Mouse (Mus musculus): ENCODE measurements around the gene Hs2st1. TPM values are rescaled to one million over a fixed set of nuclear protein-coding genes. Genes with fewer than 3 reads are reported as not detected.

The Hs2st1 gene
- polyA plus RNA-seq, 1 experiment from 2014 or later: 14.0 TPM

- H3K4me3 ChIP-seq: no peak overlapping the region
- no peak overlapping the region for H3K27ac ChIP-seq
- peaks cover 25% of the 10 kb centered on the region for H3K4me1 ChIP-seq
- H3K36me3 ChIP-seq: no peaks in the 10 kb centered on the region
- no peaks in the 10 kb centered on the region for H3K27me3 ChIP-seq (ENCODE audit: insufficient read depth, poor library complexity, severe bottlenecking)
- no peak for DNase-seq (ENCODE audit: low spot score)
- WGBS: 79% methylated on average over 3 of the region's 3 CpGs
- H3K9me3 ChIP-seq: no peaks in the 10 kb centered on the region
These were observed 29.2 kb downstream of the Hs2st1 start for GRCm38 (mm10) chr3:144540805-144541204.

GRCm38 (mm10) chr3:144539051-144539450 is 30.9 kb downstream of the Hs2st1 start:
- Histone ChIP-seq H3K4me3 (no peak overlapping the region), H3K27ac (no peak overlapping the region), H3K36me3 (no peaks in the 10 kb centered on the region), H3K27me3 (ENCODE audit: insufficient read depth, poor library complexity, severe bottlenecking) (no peaks in the 10 kb centered on the region), H3K4me1 (peaks cover 25% of the 10 kb centered on the region), H3K9me3 (no peaks in the 10 kb centered on the region)
- DNase-seq (ENCODE audit: low spot score): no peak
- WGBS: 78% methylated on average over 3 of the region's 3 CpGs

- WGBS: 80% methylated on average over 7 of the region's 7 CpGs
- no peaks in the 10 kb centered on the region for H3K36me3 ChIP-seq
- no peak overlapping the region for H3K27ac ChIP-seq
- no peaks in the 10 kb centered on the region for H3K27me3 ChIP-seq (ENCODE audit: insufficient read depth, poor library complexity, severe bottlenecking)
- H3K4me1 ChIP-seq: peaks cover 28% of the 10 kb centered on the region
- H3K9me3 ChIP-seq: no peaks in the 10 kb centered on the region
- no peak for DNase-seq (ENCODE audit: low spot score)
- H3K4me3 ChIP-seq: no peak overlapping the region
These were observed 32.7 kb downstream of the Hs2st1 start for GRCm38 (mm10) chr3:144537078-144537855.

DNA sequence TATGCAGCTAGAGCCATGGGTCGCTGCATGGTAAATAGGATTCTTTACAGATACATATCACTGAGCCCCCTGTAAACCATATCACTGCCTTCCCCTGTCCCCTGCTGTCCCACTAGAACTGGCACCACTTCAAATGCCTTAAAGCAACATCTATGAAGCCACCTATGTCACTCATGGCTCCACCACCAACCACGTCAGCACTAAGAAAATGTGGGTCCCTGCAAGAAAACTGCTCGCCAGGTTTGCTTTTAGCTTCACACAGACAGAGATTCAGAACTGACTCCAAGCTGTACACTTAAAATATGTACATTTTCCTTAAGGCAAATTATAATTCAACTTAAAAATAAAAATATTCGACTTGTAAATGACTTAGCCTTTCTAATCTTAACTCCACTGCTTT is 34.9 kb downstream of the Hs2st1 start:
- WGBS: 90% methylated on average over 4 of the region's 4 CpGs
- Histone ChIP-seq H3K4me1 (peaks cover 22% of the 10 kb centered on the region), H3K4me3 (no peak overlapping the region), H3K9me3 (no peaks in the 10 kb centered on the region), H3K27me3 (ENCODE audit: insufficient read depth, poor library complexity, severe bottlenecking) (no peaks in the 10 kb centered on the region), H3K27ac (no peak overlapping the region), H3K36me3 (no peaks in the 10 kb centered on the region)
- DNase-seq (ENCODE audit: low spot score): no peak

DNA sequence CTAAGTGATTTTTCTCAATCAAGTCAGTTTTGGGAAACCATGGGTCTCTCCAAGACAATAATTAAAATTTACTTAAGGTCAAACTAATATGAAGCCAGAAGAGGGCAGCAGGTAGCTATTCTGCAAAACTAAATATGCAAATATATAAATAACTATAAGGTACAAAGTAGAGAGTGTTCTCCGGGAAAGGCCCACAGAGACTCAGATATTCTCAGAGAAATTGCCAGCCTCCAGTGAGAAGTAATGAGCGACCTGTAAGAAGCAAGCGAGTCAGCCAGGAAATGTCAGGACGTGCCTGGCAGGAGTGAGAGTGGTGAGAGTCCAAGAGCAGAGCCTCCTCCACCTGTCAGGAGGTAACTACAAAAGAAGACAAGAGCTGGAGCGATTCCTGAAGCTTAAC is 39.0 kb downstream of the Hs2st1 start:
- no peak overlapping the region for H3K27ac ChIP-seq
- WGBS: 57% methylated on average over 5 of the region's 5 CpGs
- no peak for DNase-seq (ENCODE audit: low spot score)

DNA sequence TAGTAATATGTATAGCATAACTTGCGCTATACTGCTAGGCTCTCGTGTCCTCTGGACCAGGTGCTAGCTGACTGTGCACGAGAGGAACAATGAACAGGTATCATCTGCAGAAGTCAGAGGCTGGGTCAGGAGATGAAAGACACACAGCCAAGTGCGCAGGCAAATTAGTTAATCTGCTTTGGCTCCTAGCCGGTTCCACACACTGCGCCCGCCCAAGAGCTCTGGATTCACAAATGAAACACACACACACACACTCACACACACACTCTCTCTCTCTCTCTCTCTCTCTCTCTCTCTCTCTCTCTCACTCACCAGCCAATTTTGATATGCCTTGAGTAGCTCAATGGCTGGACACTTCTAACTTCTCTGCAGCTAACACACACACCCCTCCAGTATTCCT is 42.1 kb downstream of the Hs2st1 start:
- 83% methylated on average over 7 of the region's 7 CpGs for WGBS
- Histone ChIP-seq H3K27me3 (ENCODE audit: insufficient read depth, poor library complexity, severe bottlenecking) (no peaks in the 10 kb centered on the region), H3K4me3 (no peak overlapping the region), H3K4me1 (peaks cover 6% of the 10 kb centered on the region; the same call in 1 of the 2 replicates), H3K36me3 (no peaks in the 10 kb centered on the region), H3K9me3 (no peaks in the 10 kb centered on the region), H3K27ac (no peak overlapping the region)
- no peak for DNase-seq (ENCODE audit: low spot score)

More for the DNA sequence above, 39.0 kb downstream of the Hs2st1 start:
- Histone ChIP-seq H3K4me1 (peaks cover 11% of the 10 kb centered on the region), H3K27me3 (ENCODE audit: insufficient read depth, poor library complexity, severe bottlenecking) (no peaks in the 10 kb centered on the region), H3K9me3 (no peaks in the 10 kb centered on the region), H3K36me3 (no peaks in the 10 kb centered on the region), H3K4me3 (no peak overlapping the region)

DNA sequence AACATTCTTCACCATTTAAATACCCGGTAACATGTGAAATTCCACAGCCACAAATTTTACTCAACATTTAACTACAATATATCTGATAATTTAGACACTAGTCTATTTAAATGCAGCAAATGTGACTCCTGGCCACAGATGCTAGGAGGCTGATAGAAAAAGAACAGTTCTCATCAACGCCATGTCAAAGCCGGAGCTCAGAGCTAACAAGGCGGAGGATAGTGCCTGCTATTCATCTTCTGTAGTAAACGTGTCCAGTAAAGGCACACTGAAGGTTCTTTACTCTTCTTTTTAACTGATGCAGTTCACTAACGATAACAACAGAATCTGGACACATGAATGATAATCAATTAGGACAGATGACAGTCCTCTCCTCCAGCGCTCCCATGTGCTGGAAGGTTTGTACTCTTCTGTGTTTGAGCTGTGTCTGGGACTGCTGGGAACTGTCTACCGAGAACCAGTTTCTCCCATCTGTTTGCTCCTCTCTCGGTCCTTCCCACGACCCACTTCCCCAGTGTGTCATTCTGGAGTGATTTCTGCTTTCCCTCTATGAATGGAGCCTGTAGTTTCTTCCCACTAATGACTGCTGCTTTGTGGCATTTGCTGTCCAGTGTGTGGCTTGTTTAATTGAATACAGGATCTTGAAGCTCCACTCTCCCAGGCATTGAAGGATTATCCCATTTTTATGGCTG is 50.3 kb downstream of the Hs2st1 start:
- WGBS: 71% methylated on average over 10 of the region's 10 CpGs
- DNase-seq (ENCODE audit: low spot score): no peak
- Histone ChIP-seq H3K4me1 (no peaks in the 10 kb centered on the region), H3K27ac (no peak overlapping the region), H3K9me3 (no peaks in the 10 kb centered on the region), H3K27me3 (ENCODE audit: insufficient read depth, poor library complexity, severe bottlenecking) (no peaks in the 10 kb centered on the region), H3K36me3 (no peaks in the 10 kb centered on the region), H3K4me3 (no peak overlapping the region)

DNA sequence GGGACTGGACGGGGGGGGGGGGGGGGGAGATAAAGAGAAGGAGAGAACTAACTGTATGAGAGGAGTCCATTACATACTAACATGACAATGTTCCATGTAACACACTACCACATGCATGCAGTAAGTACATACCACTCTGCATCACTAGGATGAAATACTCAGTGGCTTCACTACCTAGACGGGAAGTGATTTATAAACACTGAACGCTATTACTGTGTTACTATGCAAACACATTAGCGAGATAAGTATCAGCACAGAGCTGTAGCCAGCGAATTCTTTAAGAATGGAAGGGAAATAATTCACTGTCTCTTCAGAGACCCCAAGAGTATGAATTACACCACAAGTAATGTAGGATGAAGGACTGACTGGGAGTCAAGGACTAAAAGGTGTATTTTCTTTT is 51.1 kb downstream of the Hs2st1 start:
- WGBS: 54% methylated on average over 5 of the region's 5 CpGs
- no peak overlapping the region for H3K4me3 ChIP-seq
- DNase-seq (ENCODE audit: low spot score): no peak
- H3K27me3 ChIP-seq (ENCODE audit: insufficient read depth, poor library complexity, severe bottlenecking): no peaks in the 10 kb centered on the region
- no peak overlapping the region for H3K27ac ChIP-seq
- H3K36me3 ChIP-seq: no peaks in the 10 kb centered on the region
- no peaks in the 10 kb centered on the region for H3K9me3 ChIP-seq
- no peaks in the 10 kb centered on the region for H3K4me1 ChIP-seq

DNA sequence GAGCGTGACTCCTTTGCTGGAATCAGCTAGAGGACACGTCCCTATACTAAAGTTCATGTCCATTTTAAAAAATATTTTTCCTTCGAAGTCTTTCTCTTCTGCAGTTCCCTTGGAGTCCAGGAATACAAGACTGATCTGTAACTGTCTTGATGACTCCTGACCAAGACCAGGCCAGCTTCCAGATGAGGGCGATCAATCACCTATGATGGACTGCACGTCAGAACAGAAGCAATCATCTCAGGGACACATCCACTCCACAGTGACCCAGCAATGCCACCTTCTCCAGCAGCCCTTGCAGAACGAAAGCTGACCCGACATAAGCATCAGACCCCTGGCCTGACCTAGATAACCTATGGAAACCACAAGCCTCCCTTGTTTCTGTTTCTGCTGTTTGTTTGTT is 54.7 kb downstream of the Hs2st1 start:
- no peak for DNase-seq (ENCODE audit: low spot score)
- Histone ChIP-seq H3K9me3 (no peaks in the 10 kb centered on the region), H3K27ac (no peak overlapping the region), H3K36me3 (no peaks in the 10 kb centered on the region), H3K4me3 (no peak overlapping the region), H3K4me1 (0 out of 2 replicates have a peak, but pooled peaks cover 3% of the 10 kb centered on the region), H3K27me3 (ENCODE audit: insufficient read depth, poor library complexity, severe bottlenecking) (no peaks in the 10 kb centered on the region)
- WGBS: 75% methylated on average over 7 of the region's 7 CpGs

DNA sequence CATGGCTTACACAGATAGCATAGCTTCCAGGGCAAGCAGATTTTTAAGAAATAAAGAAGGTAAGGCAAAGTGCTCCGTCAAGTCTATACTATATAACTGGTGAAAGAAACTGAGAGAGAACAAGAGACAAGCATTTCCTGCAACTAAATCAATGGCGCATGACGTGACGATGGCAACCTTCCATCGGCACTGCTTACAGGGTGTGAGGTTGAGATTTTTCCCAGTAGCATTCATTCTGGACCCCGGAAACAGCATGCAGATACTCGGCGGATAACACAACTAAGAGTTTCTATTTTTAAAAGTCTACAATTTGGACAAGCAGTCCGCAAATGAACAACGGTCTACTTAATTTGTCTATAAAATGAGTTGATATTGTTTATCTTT is 55.9 kb downstream of the Hs2st1 start:
- no peaks in the 10 kb centered on the region for H3K9me3 ChIP-seq
- 0 out of 2 replicates have a peak, but pooled peaks cover 3% of the 10 kb centered on the region for H3K4me1 ChIP-seq
- H3K4me3 ChIP-seq: no peak overlapping the region
- no peaks in the 10 kb centered on the region for H3K27me3 ChIP-seq (ENCODE audit: insufficient read depth, poor library complexity, severe bottlenecking)
- 88% methylated on average over 10 of the region's 10 CpGs for WGBS
- no peak for DNase-seq (ENCODE audit: low spot score)
- no peak overlapping the region for H3K27ac ChIP-seq
- H3K36me3 ChIP-seq: no peaks in the 10 kb centered on the region

GRCm38 (mm10) chr3:144513169-144514121 is 56.5 kb downstream of the Hs2st1 start:
- no peak for DNase-seq (ENCODE audit: low spot score)
- WGBS: 86% methylated on average over 16 of the region's 16 CpGs
- Histone ChIP-seq H3K4me3 (no peak overlapping the region), H3K27ac (no peak overlapping the region), H3K9me3 (no peaks in the 10 kb centered on the region), H3K27me3 (ENCODE audit: insufficient read depth, poor library complexity, severe bottlenecking) (no peaks in the 10 kb centered on the region), H3K36me3 (no peaks in the 10 kb centered on the region), H3K4me1 (0 out of 2 replicates have a peak, but pooled peaks cover 3% of the 10 kb centered on the region)

DNA sequence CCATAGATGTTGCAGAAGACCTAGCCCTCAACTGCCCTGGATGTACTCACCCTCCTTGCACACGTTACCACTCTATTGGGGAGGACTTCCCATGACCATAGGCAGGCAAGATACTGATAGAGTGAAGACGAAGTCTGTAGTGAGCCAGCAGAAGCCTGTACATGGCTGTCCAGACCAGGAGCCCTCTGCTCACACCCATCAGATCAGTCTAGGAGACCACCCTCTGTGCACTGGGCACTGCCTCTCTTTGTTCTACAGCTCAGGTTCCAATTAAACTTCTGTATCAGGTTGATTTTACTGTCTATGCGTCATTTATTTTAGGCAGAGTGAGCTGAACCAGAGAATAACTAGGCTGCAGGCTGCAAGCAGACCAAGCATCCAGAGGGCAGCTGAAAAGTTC is 59.3 kb downstream of the Hs2st1 start:
- H3K36me3 ChIP-seq: no peaks in the 10 kb centered on the region
- H3K4me1 ChIP-seq: peaks cover 19% of the 10 kb centered on the region
- no peak for DNase-seq (ENCODE audit: low spot score)
- no peaks in the 10 kb centered on the region for H3K27me3 ChIP-seq (ENCODE audit: insufficient read depth, poor library complexity, severe bottlenecking)
- H3K9me3 ChIP-seq: no peaks in the 10 kb centered on the region
- H3K27ac ChIP-seq: no peak overlapping the region
- WGBS: 87% methylated on average over 3 of the region's 3 CpGs
- H3K4me3 ChIP-seq: no peak overlapping the region

- H3K27me3 ChIP-seq (ENCODE audit: insufficient read depth, poor library complexity, severe bottlenecking): no peaks in the 10 kb centered on the region
- H3K4me1 ChIP-seq: peaks cover 23% of the 10 kb centered on the region
- no peak overlapping the region for H3K27ac ChIP-seq
- DNase-seq (ENCODE audit: low spot score): no peak
- H3K9me3 ChIP-seq: no peaks in the 10 kb centered on the region
- 89% methylated on average over 4 of the region's 4 CpGs for WGBS
- H3K36me3 ChIP-seq: no peaks in the 10 kb centered on the region
- H3K4me3 ChIP-seq: no peak overlapping the region
These were observed 61.6 kb downstream of the Hs2st1 start for GRCm38 (mm10) chr3:144508342-144508741.

All from heart, embryonic 10.5 days (tissue).